Mouse (Mus musculus): Measurements from ENCODE around the gene D930020B18Rik.

- TF ChIP-seq ZNF384 (IDR thresholded peaks at IDR 0.05; ENCODE audit: low read depth, low read length) (no peak), POLR2AphosphoS2 (IDR thresholded peaks at IDR 0.05; ENCODE audit: low read length) (no peak), CTCF (IDR thresholded peaks at IDR 0.05 in 2 of 3, conservative IDR thresholded peaks at IDR 0.05 in 1 of 3; ENCODE audit: control insufficient read depth in 1 of 3, insufficient read depth in 1 of 3, low read depth in 2 of 3, low read length in 3 of 3, poor library complexity in 1 of 3, severe bottlenecking in 1 of 3) (no peak), CHD2 (IDR thresholded peaks at IDR 0.05; ENCODE audit: low read length) (no peak), CHD1 (IDR thresholded peaks at IDR 0.05; ENCODE audit: low read depth, low read length) (no peak), ZKSCAN1 (IDR thresholded peaks at IDR 0.05; ENCODE audit: low read depth, low read length) (no peak), MAX (IDR thresholded peaks at IDR 0.05; ENCODE audit: low read length) (no peak), ZMIZ1 (IDR thresholded peaks at IDR 0.05; ENCODE audit: low read depth, low read length) (no peak), GATA1 (IDR thresholded peaks at IDR 0.05; ENCODE audit: low read depth, low read length) (no peak)
Observed at GRCm38 (mm10) chr10:121639573-121639972, 1.8 kb upstream of the D930020B18Rik start.
